ENCODE assay signal across 12 mouse cellular contexts in genomic region chr1:38939608-38940007, GRCm38 (mm10). TPM values are rescaled to one million over a fixed set of nuclear protein-coding genes. Genes with fewer than 3 reads are reported as not detected.
DNase-seq lines count a peak whose midpoint lies in the region; ATAC-seq and TF ChIP-seq lines count a peak whose summit lies in the region.
"Had no signal": no experiment of that assay in that cellular context is flagged by ENCODE, and none has a peak within 500 bp of the region (broad histone marks: within the 10 kb centered on the region; RNA-seq: fewer than 3 reads in every experiment).

No protein-coding gene starts in this region.

- no peaks in the 10 kb centered on the region for H3K79me2 ChIP-seq in myocyte (ENCODE audit: control insufficient read depth, insufficient read depth)

- DNase-seq in adrenal gland, adult (ENCODE audit: inconsistent age in 2 of 2, low spot score in 1 of 2): peak; percentile 7 to 53
- DNase-seq in adrenal gland, adult 8-10 months: no peak
- DNase-seq in midbrain, embryonic 10.5 days (ENCODE audit: low spot score): peak; percentile 18
- peak; percentile 43 to 63 for DNase-seq in adrenal gland, postnatal 36 days
- DNase-seq in gastrocnemius, postnatal 36 days: no peak
- DNase-seq: heart, adult 2 months had no signal

- intact Hi-C loops in gastrocnemius, postnatal 36 days (cut with DNase I): no loop called here

- no peaks in the 10 kb centered on the region for H3K4me1 ChIP-seq in midbrain, embryonic 10.5 days
- H3K4me1 ChIP-seq in midbrain, embryonic 13.5 days (replicated peaks): no peaks in the 10 kb centered on the region
- H3K4me1 ChIP-seq: megakaryocyte, embryonic 14.5 days had no signal

- no peak overlapping the region for H3K4me2 ChIP-seq in midbrain, embryonic 13.5 days (replicated peaks)
- no peak overlapping the region for H3K4me2 ChIP-seq in myocyte (ENCODE audit: low read depth)

- no peak for ATAC-seq in midbrain, embryonic 13.5 days
- no peak for ATAC-seq in erythroid progenitor cell, adult 5-6 weeks (replicated peaks; ENCODE audit: low FRiP score, poor library complexity, severe bottlenecking)

- TF ChIP-seq POLR2A in myocyte (IDR thresholded peaks at IDR 0.05; ENCODE audit: insufficient read length, low read depth): no peak

- 4% methylated on average over 5 of the region's 5 CpGs for WGBS in midbrain, embryonic 10.5 days
- WGBS in midbrain, embryonic 13.5 days: 4% methylated on average over 5 of the region's 5 CpGs

- H3K9me3 ChIP-seq in midbrain, embryonic 10.5 days (replicated peaks): no peaks in the 10 kb centered on the region
- H3K9me3 ChIP-seq in midbrain, embryonic 13.5 days: no peaks in the 10 kb centered on the region
- H3K9me3 ChIP-seq: megakaryocyte, embryonic 14.5 days had no signal

- no peak overlapping the region for H3K9ac ChIP-seq in midbrain, embryonic 13.5 days (replicated peaks)

- no peak overlapping the region for H3K27ac ChIP-seq in midbrain, embryonic 10.5 days (replicated peaks)
- no peak overlapping the region for H3K27ac ChIP-seq in midbrain, embryonic 13.5 days
- H3K27ac ChIP-seq: heart, adult 2 months had no signal

- H3ac ChIP-seq in myocyte (ENCODE audit: control insufficient read depth, insufficient read length): no peak overlapping the region

- no peaks in the 10 kb centered on the region for H3K36me3 ChIP-seq in midbrain, embryonic 10.5 days
- no peaks in the 10 kb centered on the region for H3K36me3 ChIP-seq in midbrain, embryonic 13.5 days
- no peaks in the 10 kb centered on the region for H3K36me3 ChIP-seq in myocyte (ENCODE audit: control insufficient read depth, insufficient read depth)

- no peak overlapping the region for H3K4me3 ChIP-seq in midbrain, embryonic 10.5 days
- H3K4me3 ChIP-seq in midbrain, embryonic 13.5 days (replicated peaks): no peak overlapping the region
- H3K4me3 ChIP-seq in myocyte: no peak overlapping the region
- H3K4me3 ChIP-seq: heart, adult 2 months; megakaryocyte, embryonic 14.5 days had no signal

- no peaks in the 10 kb centered on the region for H3K27me3 ChIP-seq in midbrain, embryonic 10.5 days (ENCODE audit: low read depth, poor library complexity, severe bottlenecking)
- H3K27me3 ChIP-seq in midbrain, embryonic 13.5 days: no peaks in the 10 kb centered on the region
- no peaks in the 10 kb centered on the region for H3K27me3 ChIP-seq in myocyte (ENCODE audit: control insufficient read depth, insufficient read depth, insufficient read length)

TF ChIP-seq in myocyte, 11 proteins besides CTCF, POLR2A, EP300 and RAD21:
- TF ChIP-seq REST (IDR thresholded peaks at IDR 0.05; ENCODE audit: insufficient read depth, insufficient read length) (peak; percentile 80), TCF12 (IDR thresholded peaks at IDR 0.05; ENCODE audit: insufficient read depth, poor library complexity, severe bottlenecking) (no peak)

RNA-seq across cellular contexts. Expression of gene Nms, which starts 0.7 kb away (rescaled TPM):
- not detected for total RNA-seq in adrenal gland, adult 8-10 months (2022)
- not detected in 2 replicates for polyA plus RNA-seq in midbrain, embryonic 10.5 days (2016; fragmentation: Nextera tagmentation; extraction: Ambion mirVana)
- polyA plus RNA-seq in midbrain, embryonic 13.5 days (2015; fragmentation: Nextera tagmentation; extraction: Ambion mirVana): 0.43 TPM in 1 of 2 replicates, not detected in the other
- not detected for total RNA-seq in adrenal gland, postnatal 36 days (2021)
- polyA plus RNA-seq in myocyte (2012; fragmentation: generic; extraction: Trizol): not detected
- not detected in 2 replicates for total RNA-seq in erythroid progenitor cell, adult 5-6 weeks (2015; ENCODE audit: low replicate concordance)
- total RNA-seq in erythroid progenitor cell, adult 5-6 weeks (2017; ENCODE audit: low replicate concordance): not detected in 2 replicates
- not detected for total RNA-seq in gastrocnemius, postnatal 36 days (2021)
- total RNA-seq: heart, adult 2 months; layer of hippocampus, adult 8-10 months had no signal
- polyA plus RNA-seq: heart, adult 2 months; spleen, adult 2 months had no signal

RNA-seq across cellular contexts. Expression of gene Chst10, which starts 41.6 kb away (rescaled TPM):
- 1 to 10 TPM; 2.6 to 4.8 (median 3.6) TPM for total RNA-seq in adrenal gland, adult 8-10 months (2022)
- polyA plus RNA-seq in midbrain, embryonic 10.5 days (2016; fragmentation: Nextera tagmentation; extraction: Ambion mirVana): 12.6 and 17.0 TPM in 2 replicates
- 45.9 and 46.6 TPM in 2 replicates for polyA plus RNA-seq in midbrain, embryonic 13.5 days (2015; fragmentation: Nextera tagmentation; extraction: Ambion mirVana)
- total RNA-seq in adrenal gland, postnatal 36 days (2021): 1 to 10 TPM; 1.3 to 1.5 TPM
- not detected for polyA plus RNA-seq in myocyte (2012; fragmentation: generic; extraction: Trizol)
- 24.1 and 38.1 TPM in 2 replicates for total RNA-seq in erythroid progenitor cell, adult 5-6 weeks (2015; ENCODE audit: low replicate concordance)
- total RNA-seq in erythroid progenitor cell, adult 5-6 weeks (2017; ENCODE audit: low replicate concordance): 27.5 and 37.8 TPM in 2 replicates
- under 1 TPM; 0.10 to 0.28 TPM for total RNA-seq in gastrocnemius, postnatal 36 days (2021)

RNA-seq across cellular contexts. Expression of gene Pdcl3, which starts 45.8 kb away (rescaled TPM):
- total RNA-seq in adrenal gland, adult 8-10 months (2022): 10 to 100 TPM; 68.9 to 89.3 (median 74.3) TPM
- 164 and 166 TPM in 2 replicates for polyA plus RNA-seq in midbrain, embryonic 10.5 days (2016; fragmentation: Nextera tagmentation; extraction: Ambion mirVana)
- polyA plus RNA-seq in midbrain, embryonic 13.5 days (2015; fragmentation: Nextera tagmentation; extraction: Ambion mirVana): 158 and 171 TPM in 2 replicates
- 100 to 1,000 TPM in 1 of 2 experiments, 10 to 100 TPM in 1; 97.9 to 103 TPM for total RNA-seq in adrenal gland, postnatal 36 days (2021)
- 84.9 TPM for polyA plus RNA-seq in myocyte (2012; fragmentation: generic; extraction: Trizol)
- 4.3 and 11.3 TPM in 2 replicates for total RNA-seq in erythroid progenitor cell, adult 5-6 weeks (2015; ENCODE audit: low replicate concordance)
- 9.1 and 18.5 TPM in 2 replicates for total RNA-seq in erythroid progenitor cell, adult 5-6 weeks (2017; ENCODE audit: low replicate concordance)
- total RNA-seq in gastrocnemius, postnatal 36 days (2021): 10 to 100 TPM; 54.8 to 62.3 TPM

Comparison
In these comparisons a context has a peak if more than half of its experiments do, and no peak if none do; other contexts are left out.
1. DNase-seq: peak in adrenal gland, adult (2 of 2), midbrain, embryonic 10.5 days (single experiment) and adrenal gland, postnatal 36 days (2 of 2); none in adrenal gland, adult 8-10 months (single experiment) and gastrocnemius, postnatal 36 days (0 of 2).
2. RNA of gene Chst10, which starts 41.6 kb away (total RNA-seq): 24.1 to 38.1 TPM in erythroid progenitor cell, adult 5-6 weeks; 2.6 to 4.8 TPM in adrenal gland, adult 8-10 months, 1.3 to 1.5 TPM in adrenal gland, postnatal 36 days and 0.10 to 0.28 TPM in gastrocnemius, postnatal 36 days; every median in the first group is over 4 times any median in the second.